Mouse (Mus musculus): Measurements from ENCODE around the gene Ch25h. TPM values are rescaled to one million over a fixed set of nuclear protein-coding genes. Genes with fewer than 3 reads are reported as not detected.

The Ch25h gene
- polyA plus RNA-seq, 1 experiment from 2014 or later, result 3.0 TPM

- Histone ChIP-seq H3K4me1 (0 out of 2 replicates have a peak, but pooled peaks cover 3% of the 10 kb centered on the region), H3K9me3 (no peaks in the 10 kb centered on the region), H3K27me3 (ENCODE audit: insufficient read depth, poor library complexity, severe bottlenecking) (no peaks in the 10 kb centered on the region), H3K36me3 (no peaks in the 10 kb centered on the region), H3K4me3 (no peak overlapping the region), H3K27ac (no peak overlapping the region)
- WGBS, result 77% methylated on average over 1 of the region's 1 CpGs
- no peak for DNase-seq (ENCODE audit: low spot score)
These were observed 24.1 kb downstream of the Ch25h start for GRCm38 (mm10) chr19:34450784-34451370.

GRCm38 (mm10) chr19:34448851-34449250, 26.1 kb downstream of the Ch25h start:
- Histone ChIP-seq H3K27ac (no peak overlapping the region), H3K4me3 (no peak overlapping the region), H3K36me3 (no peaks in the 10 kb centered on the region), H3K27me3 (ENCODE audit: insufficient read depth, poor library complexity, severe bottlenecking) (no peaks in the 10 kb centered on the region), H3K4me1 (0 out of 2 replicates have a peak, but pooled peaks cover 3% of the 10 kb centered on the region), H3K9me3 (no peaks in the 10 kb centered on the region)
- DNase-seq (ENCODE audit: low spot score), result no peak
- 66% methylated on average over 1 of the region's 1 CpGs for WGBS

GRCm38 (mm10) chr19:34445410-34446012, 29.5 kb downstream of the Ch25h start:
- Histone ChIP-seq H3K27me3 (ENCODE audit: insufficient read depth, poor library complexity, severe bottlenecking) (no peaks in the 10 kb centered on the region), H3K9me3 (no peaks in the 10 kb centered on the region), H3K4me3 (no peak overlapping the region), H3K36me3 (no peaks in the 10 kb centered on the region), H3K4me1 (0 out of 2 replicates have a peak, but pooled peaks cover 3% of the 10 kb centered on the region), H3K27ac (no peak overlapping the region)
- 61% methylated on average over 4 of the region's 4 CpGs for WGBS
- DNase-seq (ENCODE audit: low spot score), result no peak

- H3K4me1 ChIP-seq, result 0 out of 2 replicates have a peak, but pooled peaks cover 3% of the 10 kb centered on the region
- 77% methylated on average over 3 of the region's 3 CpGs for WGBS
- no peaks in the 10 kb centered on the region for H3K27me3 ChIP-seq (ENCODE audit: insufficient read depth, poor library complexity, severe bottlenecking)
- H3K4me3 ChIP-seq, result no peak overlapping the region
- no peak overlapping the region for H3K27ac ChIP-seq
- no peaks in the 10 kb centered on the region for H3K36me3 ChIP-seq
- no peak for DNase-seq (ENCODE audit: low spot score)
- no peaks in the 10 kb centered on the region for H3K9me3 ChIP-seq
These were observed 30.2 kb downstream of the Ch25h start for GRCm38 (mm10) chr19:34444785-34445184.

GRCm38 (mm10) chr19:34441979-34442378, 33.0 kb downstream of the Ch25h start:
- Histone ChIP-seq H3K36me3 (no peaks in the 10 kb centered on the region), H3K27me3 (ENCODE audit: insufficient read depth, poor library complexity, severe bottlenecking) (no peaks in the 10 kb centered on the region), H3K4me1 (no peaks in the 10 kb centered on the region), H3K27ac (no peak overlapping the region), H3K9me3 (no peaks in the 10 kb centered on the region), H3K4me3 (no peak overlapping the region)
- 61% methylated on average over 2 of the region's 2 CpGs for WGBS
- DNase-seq (ENCODE audit: low spot score), result no peak

- Histone ChIP-seq H3K27ac (no peak overlapping the region), H3K4me1 (no peaks in the 10 kb centered on the region), H3K36me3 (no peaks in the 10 kb centered on the region), H3K9me3 (no peaks in the 10 kb centered on the region), H3K4me3 (no peak overlapping the region), H3K27me3 (ENCODE audit: insufficient read depth, poor library complexity, severe bottlenecking) (no peaks in the 10 kb centered on the region)
- no peak for DNase-seq (ENCODE audit: low spot score)
- WGBS, result 67% methylated on average over 5 of the region's 5 CpGs
These were observed 39.8 kb downstream of the Ch25h start for GRCm38 (mm10) chr19:34435197-34435611.

- H3K27ac ChIP-seq, result no peak overlapping the region
- no peaks in the 10 kb centered on the region for H3K27me3 ChIP-seq (ENCODE audit: insufficient read depth, poor library complexity, severe bottlenecking)
- H3K4me3 ChIP-seq, result no peak overlapping the region
- 83% methylated on average over 3 of the region's 3 CpGs for WGBS
- no peaks in the 10 kb centered on the region for H3K36me3 ChIP-seq
- no peaks in the 10 kb centered on the region for H3K9me3 ChIP-seq
- DNase-seq (ENCODE audit: low spot score), result no peak
- no peaks in the 10 kb centered on the region for H3K4me1 ChIP-seq
These were observed 43.6 kb downstream of the Ch25h start for GRCm38 (mm10) chr19:34431314-34431713.

GRCm38 (mm10) chr19:34423783-34424335, 51.1 kb downstream of the Ch25h start:
- H3K4me3 ChIP-seq, result no peak overlapping the region
- no peaks in the 10 kb centered on the region for H3K9me3 ChIP-seq
- H3K27me3 ChIP-seq (ENCODE audit: insufficient read depth, poor library complexity, severe bottlenecking), result no peaks in the 10 kb centered on the region
- H3K4me1 ChIP-seq, result no peaks in the 10 kb centered on the region
- H3K27ac ChIP-seq, result no peak overlapping the region
- 82% methylated on average over 4 of the region's 4 CpGs for WGBS
- no peaks in the 10 kb centered on the region for H3K36me3 ChIP-seq
- DNase-seq (ENCODE audit: low spot score), result no peak

Other genes with a start within 250 kb of the Ch25h start
- gene Acta2, start 219.6 kb downstream of the Ch25h start, polyA plus RNA-seq (2016; fragmentation: Nextera tagmentation; extraction: Ambion mirVana), result 1,821 and 2,118 TPM in 2 replicates
- gene Fas, start 184.5 kb downstream of the Ch25h start, polyA plus RNA-seq (2016; fragmentation: Nextera tagmentation; extraction: Ambion mirVana), result 1.1 and 4.8 TPM in 2 replicates
- 32.3 and 39.3 TPM in 2 replicates for gene Lipa, start 52.3 kb upstream of the Ch25h start, polyA plus RNA-seq (2016; fragmentation: Nextera tagmentation; extraction: Ambion mirVana)
- 4.7 and 5.3 TPM in 2 replicates for gene Ifit2, start 75.5 kb upstream of the Ch25h start, polyA plus RNA-seq (2016; fragmentation: Nextera tagmentation; extraction: Ambion mirVana)
- gene Ifit3, start 108.4 kb upstream of the Ch25h start, polyA plus RNA-seq (2016; fragmentation: Nextera tagmentation; extraction: Ambion mirVana), result 0.16 and 0.21 TPM in 2 replicates
- 0.94 and 1.1 TPM in 2 replicates for gene Ifit1bl1, start 126.8 kb upstream of the Ch25h start, polyA plus RNA-seq (2016; fragmentation: Nextera tagmentation; extraction: Ambion mirVana)
- 0.07 TPM in 1 of 2 replicates, not detected in the other for gene Ifit3b, start 132.8 kb upstream of the Ch25h start, polyA plus RNA-seq (2016; fragmentation: Nextera tagmentation; extraction: Ambion mirVana)
- gene Ifit1bl2, start 165.6 kb upstream of the Ch25h start, polyA plus RNA-seq (2016; fragmentation: Nextera tagmentation; extraction: Ambion mirVana), result 0.38 and 0.42 TPM in 2 replicates
- gene Ifit1, start 165.7 kb upstream of the Ch25h start, polyA plus RNA-seq (2016; fragmentation: Nextera tagmentation; extraction: Ambion mirVana), result 0.10 and 0.15 TPM in 2 replicates